Mouse (Mus musculus): ENCODE data around the gene Etnk1.

DNA sequence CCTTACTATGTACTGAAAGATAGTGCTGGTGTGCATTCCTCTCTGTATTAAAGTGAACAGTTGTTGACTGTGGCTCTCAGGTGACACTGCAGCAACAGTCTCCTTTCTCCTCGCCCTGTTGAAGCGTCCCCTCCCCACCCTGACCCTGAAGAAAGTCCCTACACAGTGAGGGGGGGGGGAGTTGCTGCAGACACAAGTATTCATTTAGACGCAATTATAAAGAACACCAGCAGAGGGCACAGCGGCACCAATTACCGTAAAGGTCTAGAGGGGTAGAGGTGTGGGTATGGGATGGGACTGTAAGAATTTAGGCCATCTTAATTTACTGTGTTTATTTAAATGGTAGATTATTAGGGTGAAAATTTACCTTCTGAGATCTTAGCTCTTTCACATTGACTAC is 17.7 kb downstream of the Etnk1 start:
- TF ChIP-seq EP300 (IDR thresholded peaks at IDR 0.05; ENCODE audit: low read depth) (no peak), CTCF (IDR thresholded peaks at IDR 0.05; ENCODE audit: low read depth) (peak; percentile 30; the same call in 1 of the 2 replicates)
